Mouse (Mus musculus) liver, postnatal 0 days (tissue): Measurements from ENCODE around the gene Pdzd2. TPM values are rescaled to one million over a fixed set of nuclear protein-coding genes. Genes with fewer than 3 reads are reported as not detected.

Experiments
- ATAC-seq: fragments of 200-750 bp; cut with Nextera tagmentation; 2 replicates; pipeline ENCODE4 v1.8.0; 2017; ENCODE audit warnings: mild to moderate bottlenecking, moderate library complexity
- DNase-seq: peaks from one replicate; pipeline ENCODE4 v3.0.0-alpha.2; 2016
- H3K27ac ChIP-seq: fragments of 300-500 bp; sonication (generic); 2 replicates; pipeline ENCODE4 v1.5.1; 2014; ENCODE audit warnings: antibody characterized with exemption, moderate library complexity, mild to moderate bottlenecking, low read depth
- H3K27me3 ChIP-seq: fragments of 300-500 bp; sonication (generic); 2 replicates; pipeline ENCODE4 v1.6.1; 2014; ENCODE audit warnings: low read length, control low read depth, mixed read lengths; ENCODE audit not compliant: insufficient read depth
- H3K36me3 ChIP-seq: fragments of 300-500 bp; sonication (generic); replicated peaks from 2 replicates; pipeline ENCODE4 v1.6.1; 2014; ENCODE audit warnings: mild to moderate bottlenecking, control low read depth, low read length, moderate library complexity, mixed read lengths; ENCODE audit not compliant: insufficient read depth
- H3K4me1 ChIP-seq: fragments of 300-500 bp; sonication (generic); 2 replicates; pipeline ENCODE4 v1.6.1; 2014; ENCODE audit warnings: antibody characterized with exemption, mild to moderate bottlenecking, control low read depth; ENCODE audit not compliant: insufficient read depth
- H3K4me2 ChIP-seq: fragments of 300-500 bp; sonication (generic); 2 replicates; pipeline ENCODE4 v1.6.1; 2014; ENCODE audit warnings: low read depth, mild to moderate bottlenecking, low read length, moderate library complexity, mixed read lengths
- H3K4me3 ChIP-seq: fragments of 300-500 bp; sonication (generic); 2 replicates; pipeline ENCODE4 v1.5.1; 2014; ENCODE audit warnings: low read depth, low read length
- H3K9ac ChIP-seq: fragments of 300-500 bp; sonication (generic); replicated peaks from 2 replicates; pipeline ENCODE4 v1.6.1; 2014; ENCODE audit warnings: mild to moderate bottlenecking, moderate library complexity
- H3K9me3 ChIP-seq: fragments of 300-500 bp; sonication (generic); 2 replicates; pipeline ENCODE4 v1.6.1; 2016; ENCODE audit warnings: mild to moderate bottlenecking, control low read depth, low read length, mixed read lengths
- CTCF ChIP-seq: sonication (generic); IDR thresholded peaks from 2 replicates; pipeline ENCODE4 v1.5.1; 2016; ENCODE audit warnings: antibody characterized with exemption, low read depth
- EP300 ChIP-seq: IDR thresholded peaks from 2 replicates; pipeline ENCODE4 v1.6.1; 2016; ENCODE audit warnings: antibody characterized with exemption, low read depth, mild to moderate bottlenecking
- WGBS: fragments of 180-500 bp; shearing (Covaris S2); extraction: QIAGEN DNeasy Blood & Tissue Kit; methylation state at CpG from one replicate; pipeline ENCODE4 v1.1.7; 2014; ENCODE audit not compliant: insufficient replicate concordance; 5-methylcytosine and 5-hydroxymethylcytosine counted together
- polyA plus RNA-seq: library from polyadenylated mRNA; unstranded; fragments of >200 nt; fragmentation: Nextera tagmentation; extraction: Ambion mirVana; gene quantifications from 2 replicates; pipeline ENCODE4 v1.2.1, GENCODE M21; 2015

Gene Pdzd2
- polyA plus RNA-seq, 1 experiment from 2014 or later: 1.3 TPM

DNA sequence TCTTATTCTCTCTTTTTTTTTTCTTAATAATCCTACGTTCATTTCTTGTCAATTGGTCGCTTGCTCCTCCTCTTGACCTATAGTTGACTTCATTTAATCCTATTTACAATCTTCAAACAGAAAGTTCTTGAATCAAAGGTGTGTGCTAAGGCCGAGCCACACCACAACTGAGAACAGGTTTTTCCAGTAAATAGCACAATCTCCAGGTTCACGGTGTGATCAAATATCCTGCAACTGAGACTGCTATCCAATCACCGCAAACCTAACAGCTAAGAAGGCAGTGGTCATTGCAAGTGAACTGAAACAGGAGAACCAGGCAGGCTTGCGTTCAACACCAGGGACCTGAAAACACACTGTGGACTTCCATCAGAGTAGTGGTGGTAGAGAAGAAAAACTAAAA is 313.4 kb downstream of the Pdzd2 start:
- ATAC-seq: no peak
- H3K9me3 ChIP-seq: no peaks in the 10 kb centered on the region
- TF ChIP-seq CTCF (no peak), EP300 (no peak)
- 71% methylated on average over 6 of the region's 6 CpGs for WGBS
- H3K27me3 ChIP-seq: no peaks in the 10 kb centered on the region
- no peak overlapping the region for H3K9ac ChIP-seq
- no peak overlapping the region for H3K4me3 ChIP-seq
- no peak overlapping the region for H3K4me2 ChIP-seq
- DNase-seq: no peak
- H3K4me1 ChIP-seq: no peaks in the 10 kb centered on the region; the same call in 1 of the 2 replicates
- H3K27ac ChIP-seq: no peak overlapping the region
- no peaks in the 10 kb centered on the region for H3K36me3 ChIP-seq

DNA sequence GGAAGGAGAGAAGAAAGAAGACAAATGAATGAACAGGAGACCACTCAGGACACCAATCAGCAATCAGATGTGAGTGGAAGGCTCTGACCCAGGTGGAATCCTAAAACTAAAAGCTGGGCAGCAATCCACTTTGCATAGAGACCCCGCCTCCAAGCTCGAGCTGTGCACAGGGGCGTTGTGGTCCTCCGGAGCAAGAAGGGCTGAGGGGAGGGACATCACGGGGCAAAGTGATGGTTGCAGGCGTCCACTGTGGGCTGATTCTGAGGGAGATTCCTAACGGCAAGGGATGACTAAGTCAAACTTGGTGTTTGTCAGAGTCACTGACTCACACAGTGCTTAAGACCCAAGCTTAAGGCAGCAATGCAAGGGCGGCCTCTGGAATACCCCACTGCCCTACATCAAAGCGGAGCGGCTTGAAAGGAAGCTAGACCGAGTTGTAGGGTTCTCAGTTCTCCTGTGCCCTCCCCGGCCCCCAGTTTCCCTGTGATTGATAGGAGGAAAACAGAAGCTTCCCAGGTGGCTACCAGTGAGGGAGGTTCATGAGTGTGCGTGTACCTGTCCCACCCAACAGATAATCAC is 314.6 kb downstream of the Pdzd2 start:
- H3K9me3 ChIP-seq: no peaks in the 10 kb centered on the region
- no peak overlapping the region for H3K27ac ChIP-seq
- TF ChIP-seq EP300: no peak
- no peak for TF ChIP-seq CTCF
- 46% methylated on average over 13 of the region's 13 CpGs for WGBS
- H3K4me1 ChIP-seq: no peaks in the 10 kb centered on the region; the same call in 1 of the 2 replicates
- H3K36me3 ChIP-seq: no peaks in the 10 kb centered on the region
- H3K9ac ChIP-seq: no peak overlapping the region
- ATAC-seq (no peak), DNase-seq (no peak)
- H3K4me2 ChIP-seq: no peak overlapping the region
- no peak overlapping the region for H3K4me3 ChIP-seq
- H3K27me3 ChIP-seq: no peaks in the 10 kb centered on the region

DNA sequence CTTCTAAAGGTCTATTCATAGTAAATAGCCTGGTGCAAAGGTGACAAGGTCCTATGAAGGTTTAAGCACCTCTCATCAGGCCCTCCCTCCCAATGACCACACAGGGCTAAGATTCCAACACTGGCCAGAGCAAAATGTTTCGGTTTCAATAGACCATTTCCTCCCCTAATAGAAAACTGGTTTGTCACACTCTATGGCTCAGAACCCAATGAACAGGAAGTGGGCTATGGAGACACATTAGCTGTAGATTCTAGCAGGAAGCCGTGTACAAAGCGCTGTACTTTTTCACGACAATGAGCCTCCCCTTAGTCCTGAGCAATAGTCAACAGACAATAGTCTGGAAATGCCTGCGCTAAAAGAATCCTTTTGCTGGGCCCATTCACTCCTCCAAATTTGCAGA is 315.5 kb downstream of the Pdzd2 start:
- Histone ChIP-seq H3K4me1 (no peaks in the 10 kb centered on the region; the same call in 1 of the 2 replicates), H3K36me3 (no peaks in the 10 kb centered on the region), H3K4me3 (no peak overlapping the region), H3K9me3 (no peaks in the 10 kb centered on the region), H3K27me3 (no peaks in the 10 kb centered on the region), H3K27ac (no peak overlapping the region), H3K4me2 (no peak overlapping the region), H3K9ac (no peak overlapping the region)
- TF ChIP-seq CTCF (no peak), EP300 (no peak)
- no peak for ATAC-seq
- no peak for DNase-seq
- 28% methylated on average over 5 of the region's 5 CpGs for WGBS

DNA sequence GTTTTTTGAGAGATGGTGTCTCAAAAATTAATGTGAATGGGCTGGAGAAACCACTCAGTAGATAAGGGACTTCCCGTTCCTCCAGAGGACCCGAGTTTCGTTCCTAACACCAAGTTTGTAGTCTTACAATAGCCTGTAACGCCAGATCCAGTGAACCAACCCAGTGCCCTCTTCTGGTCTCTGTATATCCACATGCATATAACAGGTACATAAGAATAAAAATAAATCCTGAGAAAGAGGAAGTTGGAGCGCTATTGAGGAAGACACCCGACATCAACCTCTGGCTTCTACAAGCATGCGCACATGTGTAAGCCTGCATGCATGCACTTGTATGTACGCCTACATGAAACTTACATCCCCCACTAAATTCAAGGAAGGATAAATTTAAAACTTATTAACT is 318.8 kb downstream of the Pdzd2 start:
- no peaks in the 10 kb centered on the region; the same call in 1 of the 2 replicates for H3K4me1 ChIP-seq
- TF ChIP-seq CTCF (no peak), EP300 (no peak)
- no peaks in the 10 kb centered on the region for H3K36me3 ChIP-seq
- H3K27ac ChIP-seq: no peak overlapping the region
- H3K4me3 ChIP-seq: no peak overlapping the region
- no peaks in the 10 kb centered on the region for H3K9me3 ChIP-seq
- no peak for ATAC-seq
- H3K9ac ChIP-seq: no peak overlapping the region
- no peaks in the 10 kb centered on the region for H3K27me3 ChIP-seq
- no peak for DNase-seq
- H3K4me2 ChIP-seq: no peak overlapping the region
- 53% methylated on average over 8 of the region's 8 CpGs for WGBS

DNA sequence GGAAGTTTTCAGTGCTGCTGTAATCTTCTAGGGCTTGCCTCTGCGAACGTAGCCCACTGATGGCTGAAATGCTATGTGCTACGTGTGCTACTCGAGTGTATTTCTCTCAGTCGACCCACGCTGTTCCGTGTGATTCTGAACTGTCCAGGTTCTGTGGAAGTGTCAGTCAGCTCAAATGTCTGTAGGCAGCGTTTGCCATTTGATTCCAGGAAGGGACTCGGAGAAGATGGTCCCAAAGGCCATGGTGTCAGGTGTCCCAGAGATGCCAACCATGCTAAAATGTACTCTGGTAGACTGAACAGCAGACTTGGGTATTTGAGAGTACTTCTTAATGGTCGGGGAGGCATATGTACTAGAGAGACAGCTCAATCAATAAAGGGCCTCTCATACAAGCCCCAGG is 319.3 kb downstream of the Pdzd2 start:
- H3K4me3 ChIP-seq: no peak overlapping the region
- WGBS: 81% methylated on average over 10 of the region's 10 CpGs
- H3K4me1 ChIP-seq: no peaks in the 10 kb centered on the region; the same call in 1 of the 2 replicates
- H3K36me3 ChIP-seq: no peaks in the 10 kb centered on the region
- no peak overlapping the region for H3K9ac ChIP-seq
- H3K9me3 ChIP-seq: no peaks in the 10 kb centered on the region
- H3K27ac ChIP-seq: no peak overlapping the region
- DNase-seq (no peak), ATAC-seq (no peak)
- no peak for TF ChIP-seq CTCF
- no peak for TF ChIP-seq EP300
- H3K4me2 ChIP-seq: no peak overlapping the region
- H3K27me3 ChIP-seq: no peaks in the 10 kb centered on the region

DNA sequence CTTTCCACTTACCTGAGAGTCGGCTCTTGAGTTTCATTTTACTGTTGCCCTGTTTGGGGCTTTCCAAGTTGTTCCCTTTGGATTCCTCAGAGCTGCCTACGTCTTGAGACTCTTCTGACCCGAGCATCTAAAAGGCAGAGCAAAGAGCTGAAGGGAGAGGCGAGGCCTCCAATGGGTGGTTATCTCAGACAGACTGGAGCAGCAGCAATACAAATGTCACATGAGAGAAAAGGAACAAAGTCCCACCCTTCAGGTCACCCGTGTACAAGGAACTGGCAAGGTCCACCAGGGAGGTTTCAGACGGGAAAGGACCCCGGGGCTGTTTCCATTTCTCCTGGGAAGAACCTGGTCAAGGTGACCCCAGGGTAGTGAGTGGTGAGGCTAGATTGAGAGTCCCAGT is 320.3 kb downstream of the Pdzd2 start:
- no peaks in the 10 kb centered on the region for H3K9me3 ChIP-seq
- no peaks in the 10 kb centered on the region; the same call in 1 of the 2 replicates for H3K4me1 ChIP-seq
- H3K36me3 ChIP-seq: no peaks in the 10 kb centered on the region
- H3K9ac ChIP-seq: no peak overlapping the region
- DNase-seq: no peak
- H3K27me3 ChIP-seq: no peaks in the 10 kb centered on the region
- H3K4me2 ChIP-seq: no peak overlapping the region
- H3K27ac ChIP-seq: no peak overlapping the region
- H3K4me3 ChIP-seq: no peak overlapping the region
- whole genome bisulfite sequencing: 55% methylated on average over 7 of the region's 7 CpGs
- TF ChIP-seq EP300 (no peak), CTCF (no peak)
- ATAC-seq: no peak
